Mouse (Mus musculus) embryonic facial prominence, embryonic 15.5 days (tissue): ENCODE measurements around the gene Smchd1. TPM values are rescaled to one million over a fixed set of nuclear protein-coding genes. Genes with fewer than 3 reads are reported as not detected.
"Not testable (repeated sequence)": the region's sequence is repeated elsewhere in the genome, so short reads cannot be mapped to it uniquely, and the experiment has no call there.

Experiments
- ATAC-seq: fragments of 200-750 bp; cut with Nextera tagmentation; 2 replicates; pipeline ENCODE4 v1.8.0; 2017; ENCODE audit warnings: low read depth, moderate TSS enrichment; ENCODE audit not compliant: insufficient number of reproducible peaks, low FRiP score, low TSS enrichment
- H3K27ac ChIP-seq: fragments of 300-500 bp; sonication (generic); replicated peaks from 2 replicates; pipeline ENCODE4 v1.5.1; 2015; ENCODE audit warnings: mild to moderate bottlenecking, inconsistent platforms
- H3K27me3 ChIP-seq: fragments of 300-500 bp; sonication (generic); 2 replicates; pipeline ENCODE4 v1.6.1; 2015; ENCODE audit warnings: inconsistent platforms
- H3K36me3 ChIP-seq: fragments of 300-500 bp; sonication (generic); 2 replicates; pipeline ENCODE4 v1.6.1; 2015; ENCODE audit warnings: mild to moderate bottlenecking, inconsistent platforms
- H3K4me1 ChIP-seq: fragments of 300-500 bp; sonication (generic); 2 replicates; pipeline ENCODE4 v1.6.1; 2015; ENCODE audit warnings: inconsistent platforms
- H3K4me2 ChIP-seq: fragments of 300-500 bp; sonication (generic); replicated peaks from 2 replicates; pipeline ENCODE4 v1.6.1; 2015; ENCODE audit warnings: mild to moderate bottlenecking, inconsistent platforms
- H3K4me3 ChIP-seq: fragments of 300-500 bp; sonication (generic); replicated peaks from 2 replicates; pipeline ENCODE4 v1.5.1; 2015; ENCODE audit warnings: mild to moderate bottlenecking, inconsistent platforms
- H3K9ac ChIP-seq: fragments of 300-500 bp; sonication (generic); 2 replicates; pipeline ENCODE4 v1.6.1; 2015; ENCODE audit warnings: inconsistent platforms
- H3K9me3 ChIP-seq: fragments of 300-500 bp; sonication (generic); replicated peaks from 2 replicates; pipeline ENCODE4 v1.6.1; 2016; ENCODE audit warnings: inconsistent platforms
- WGBS: fragments of 180-500 bp; shearing (Covaris S2); methylation state at CpG from one replicate; pipeline ENCODE4 v1.1.7; 2015; 5-methylcytosine and 5-hydroxymethylcytosine counted together
- polyA plus RNA-seq: library from polyadenylated mRNA; unstranded; fragments of >200 nt; fragmentation: Nextera tagmentation; extraction: Ambion mirVana; gene quantifications from 2 replicates; pipeline ENCODE4 v1.2.1, GENCODE M21; 2015

The Smchd1 gene
- polyA plus RNA-seq, 1 experiment from 2014 or later, result 58.8 TPM

DNA sequence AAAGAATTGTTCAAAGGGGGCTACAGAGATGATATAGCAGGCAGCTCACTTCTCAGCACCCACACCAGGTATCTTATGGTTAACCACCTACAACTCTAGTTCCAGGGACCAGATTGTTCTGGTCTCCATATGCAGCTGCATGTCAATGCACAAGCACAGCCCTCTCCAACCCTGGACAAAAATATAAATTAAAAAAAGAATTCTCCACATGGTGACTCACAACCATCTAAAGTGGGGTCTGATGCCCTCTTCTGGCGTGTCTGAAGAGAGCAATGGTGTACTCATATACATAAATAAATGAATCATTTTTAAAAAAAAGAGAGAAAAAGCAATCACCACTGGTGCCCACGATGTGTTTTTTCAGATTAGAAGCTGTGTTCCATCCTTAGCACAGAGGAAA lies 30.4 kb downstream of the Smchd1 start:
- no peak for ATAC-seq
- no peak overlapping the region for H3K4me2 ChIP-seq

DNA sequence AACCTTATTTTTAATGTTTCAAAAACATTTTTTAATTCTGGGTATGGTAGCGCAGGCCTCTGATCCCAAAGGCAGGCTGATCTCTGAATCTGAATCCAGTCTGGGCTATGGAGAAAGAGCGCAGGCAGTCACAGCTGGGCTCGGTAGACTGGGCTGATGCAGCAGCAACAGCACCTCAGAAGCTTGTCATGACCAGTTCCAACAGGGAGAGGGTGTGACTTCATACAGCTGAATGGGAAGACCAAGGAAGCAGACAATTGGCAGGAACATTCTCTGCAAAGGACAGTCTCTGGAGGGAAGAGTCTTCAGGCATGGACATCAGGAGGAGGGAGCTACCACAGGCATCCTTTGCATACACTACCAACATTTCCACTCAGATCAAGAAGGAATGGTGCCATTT lies 31.0 kb downstream of the Smchd1 start:
- Histone ChIP-seq H3K9ac (no peak overlapping the region), H3K27me3 (no peaks in the 10 kb centered on the region), H3K9me3 (no peaks in the 10 kb centered on the region), H3K4me2 (no peak overlapping the region), H3K4me1 (no peaks in the 10 kb centered on the region), H3K4me3 (no peak overlapping the region), H3K36me3 (peaks cover 39% of the 10 kb centered on the region), H3K27ac (no peak overlapping the region)
- 85% methylated on average over 3 of the region's 3 CpGs for WGBS
- ATAC-seq, result no peak

More for the DNA sequence above, 30.4 kb downstream of the Smchd1 start:
- 82% methylated on average over 2 of the region's 2 CpGs for WGBS
- Histone ChIP-seq H3K27ac (no peak overlapping the region), H3K4me1 (no peaks in the 10 kb centered on the region), H3K9ac (no peak overlapping the region), H3K27me3 (no peaks in the 10 kb centered on the region), H3K36me3 (peaks cover 39% of the 10 kb centered on the region), H3K4me3 (no peak overlapping the region), H3K9me3 (no peaks in the 10 kb centered on the region)

DNA sequence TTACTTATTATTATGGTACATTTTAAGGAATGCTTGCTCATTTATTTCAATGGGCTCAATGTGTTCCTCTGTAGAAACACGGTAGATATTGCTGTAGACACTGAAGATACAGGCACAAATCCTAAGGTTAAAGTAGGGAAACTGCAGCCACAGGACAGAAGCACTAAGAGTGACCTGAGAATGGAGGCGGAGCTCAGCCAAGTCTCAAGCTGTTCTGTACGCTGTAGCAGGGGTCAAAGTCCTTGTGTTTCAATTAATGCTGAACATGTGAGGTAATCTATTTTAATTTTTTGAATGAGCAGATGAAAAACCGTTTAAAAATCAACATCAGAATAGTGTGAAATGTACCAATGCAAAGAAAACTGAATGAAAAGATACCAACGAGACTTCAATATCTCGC lies 31.9 kb downstream of the Smchd1 start:
- WGBS, result 93% methylated on average over 6 of the region's 6 CpGs
- H3K4me1 ChIP-seq, result no peaks in the 10 kb centered on the region
- H3K36me3 ChIP-seq, result peaks cover 39% of the 10 kb centered on the region
- H3K9ac ChIP-seq, result no peak overlapping the region
- no peaks in the 10 kb centered on the region for H3K27me3 ChIP-seq
- H3K27ac ChIP-seq, result no peak overlapping the region
- H3K9me3 ChIP-seq, result no peaks in the 10 kb centered on the region
- no peak for ATAC-seq
- H3K4me2 ChIP-seq, result no peak overlapping the region
- H3K4me3 ChIP-seq, result no peak overlapping the region

DNA sequence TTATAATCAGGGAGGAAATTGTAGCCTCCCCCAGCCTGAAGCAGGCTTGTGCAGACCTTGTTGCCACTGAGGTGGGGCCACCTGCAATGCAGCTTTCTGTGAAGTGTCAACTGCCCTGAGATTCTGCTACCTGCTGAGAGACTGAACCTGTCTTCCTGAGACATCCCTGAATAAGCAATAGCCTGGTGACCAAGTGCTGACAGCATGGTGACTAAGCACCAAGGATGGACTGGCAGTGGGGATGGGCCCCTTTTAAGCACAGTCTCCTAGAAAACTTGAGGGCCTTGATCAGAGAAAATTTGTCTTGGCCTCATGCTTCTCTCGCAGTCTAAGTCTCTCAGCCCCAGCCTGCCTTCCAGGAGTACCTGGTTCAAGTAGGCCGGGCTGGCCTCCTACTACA lies 52.6 kb downstream of the Smchd1 start:
- H3K36me3 ChIP-seq, result peaks cover 45% of the 10 kb centered on the region
- not testable (repeated sequence) for H3K27me3 ChIP-seq, H3K9me3 ChIP-seq, H3K4me2 ChIP-seq, ATAC-seq, H3K9ac ChIP-seq, H3K27ac ChIP-seq, H3K4me3 ChIP-seq, H3K4me1 ChIP-seq
- 95% methylated on average over 2 of the region's 2 CpGs for WGBS

DNA sequence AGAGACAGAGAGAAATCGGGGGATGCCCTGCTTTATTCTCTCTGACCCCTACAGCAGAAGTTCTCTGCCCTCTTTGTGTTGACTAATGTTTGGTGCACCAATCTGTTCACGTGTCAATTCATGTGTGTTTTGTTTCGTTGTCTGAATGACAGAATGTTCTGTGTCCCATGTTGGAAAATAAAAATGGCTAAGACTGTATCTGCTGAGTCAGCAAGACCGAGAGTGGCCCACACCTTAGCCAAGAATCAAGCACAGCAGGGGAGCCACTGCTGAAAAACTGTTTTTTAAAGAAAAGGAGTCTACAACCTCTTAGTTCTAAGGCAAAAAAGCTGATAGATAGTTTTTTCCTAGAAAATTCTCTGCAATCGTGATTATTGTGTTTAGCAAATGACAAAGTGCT lies 55.7 kb downstream of the Smchd1 start:
- not testable (repeated sequence) for H3K27ac ChIP-seq, H3K27me3 ChIP-seq, H3K4me1 ChIP-seq, H3K4me2 ChIP-seq, H3K9ac ChIP-seq, ATAC-seq, H3K4me3 ChIP-seq, H3K9me3 ChIP-seq
- WGBS, result 88% methylated on average over 5 of the region's 5 CpGs
- peaks cover 49% of the 10 kb centered on the region for H3K36me3 ChIP-seq

DNA sequence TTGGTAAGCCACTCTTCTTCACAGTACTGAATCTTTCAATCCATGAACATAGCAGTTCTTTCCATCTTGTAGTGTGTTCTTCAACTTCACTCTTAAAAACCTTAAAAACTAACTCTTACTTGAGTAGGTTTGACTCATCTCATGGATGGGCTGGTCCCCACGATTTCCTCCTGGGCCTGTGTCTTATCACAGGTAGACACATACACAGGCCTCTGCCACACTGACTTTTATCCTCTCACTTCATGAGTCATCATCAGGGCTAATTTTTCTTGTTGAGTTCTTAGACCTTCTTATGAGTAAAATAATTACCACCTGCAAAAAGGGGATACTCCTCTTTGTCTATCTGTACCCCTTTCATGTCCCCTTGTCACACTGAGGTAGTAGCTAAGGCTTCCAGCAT lies 58.1 kb downstream of the Smchd1 start:
- H3K27me3 ChIP-seq, result no peaks in the 10 kb centered on the region
- peaks cover 34% of the 10 kb centered on the region for H3K36me3 ChIP-seq
- no peak overlapping the region for H3K4me3 ChIP-seq

DNA sequence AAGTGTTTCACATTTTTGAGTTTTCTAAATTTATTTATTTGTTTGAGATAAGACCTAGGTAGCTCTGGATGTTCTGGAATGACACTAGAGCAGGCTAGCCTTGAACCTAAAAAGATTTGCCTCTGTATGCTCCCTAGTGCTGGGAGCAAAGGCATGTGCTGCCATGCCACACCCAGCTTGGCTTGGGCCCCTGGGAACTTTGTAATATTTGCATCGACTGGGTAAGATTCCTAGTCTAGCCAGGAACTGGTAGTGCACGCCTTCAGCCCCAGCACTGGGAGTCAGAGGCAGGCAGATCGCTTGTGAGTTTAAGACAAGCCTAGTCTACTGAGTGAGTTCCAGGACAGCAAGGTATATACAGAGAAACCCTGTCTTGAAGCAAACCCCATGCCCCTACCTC lies 87.7 kb downstream of the Smchd1 start:
- no peak overlapping the region for H3K27ac ChIP-seq
- H3K4me3 ChIP-seq, result no peak overlapping the region
- no peak overlapping the region for H3K9ac ChIP-seq
- no peaks in the 10 kb centered on the region for H3K27me3 ChIP-seq
- no peaks in the 10 kb centered on the region for H3K4me1 ChIP-seq
- no peaks in the 10 kb centered on the region for H3K9me3 ChIP-seq
- H3K36me3 ChIP-seq, result peaks cover 31% of the 10 kb centered on the region
- H3K4me2 ChIP-seq, result no peak overlapping the region
- ATAC-seq, result no peak
- 63% methylated on average over 3 of the region's 3 CpGs for WGBS

More for the DNA sequence above, 58.1 kb downstream of the Smchd1 start:
- H3K9me3 ChIP-seq, result peaks cover 4% of the 10 kb centered on the region; the same call in 1 of the 2 replicates
- no peak for ATAC-seq
- WGBS, result 80% methylated on average over 1 of the region's 1 CpGs
- H3K4me2 ChIP-seq, result no peak overlapping the region
- H3K4me1 ChIP-seq, result no peaks in the 10 kb centered on the region
- H3K27ac ChIP-seq, result no peak overlapping the region
- no peak overlapping the region for H3K9ac ChIP-seq

DNA sequence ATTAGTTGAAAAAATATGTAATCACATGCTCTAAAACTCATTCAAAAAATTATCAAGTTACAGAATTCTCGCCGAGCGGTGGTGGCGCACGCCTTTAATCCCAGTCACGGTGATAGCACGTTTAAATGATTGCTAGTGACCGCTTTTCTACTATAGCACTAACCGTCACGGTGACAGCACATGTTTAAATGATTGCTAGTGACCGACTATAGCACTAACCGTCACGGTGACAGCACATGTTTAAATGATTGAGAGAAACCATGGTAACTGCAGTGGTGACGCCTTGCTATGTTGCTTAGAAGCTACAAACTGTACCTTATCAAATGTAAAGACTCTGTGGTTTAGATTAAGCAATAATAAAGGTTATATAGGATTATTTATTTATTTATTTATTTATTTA lies 94.8 kb downstream of the Smchd1 start:
- Histone ChIP-seq H3K27ac (no peak overlapping the region), H3K9me3 (no peaks in the 10 kb centered on the region), H3K27me3 (no peaks in the 10 kb centered on the region), H3K36me3 (peaks cover 24% of the 10 kb centered on the region), H3K4me3 (no peak overlapping the region), H3K4me1 (no peaks in the 10 kb centered on the region), H3K9ac (no peak overlapping the region), H3K4me2 (no peak overlapping the region)
- ATAC-seq, result no peak
- WGBS, result 92% methylated on average over 14 of the region's 14 CpGs

DNA sequence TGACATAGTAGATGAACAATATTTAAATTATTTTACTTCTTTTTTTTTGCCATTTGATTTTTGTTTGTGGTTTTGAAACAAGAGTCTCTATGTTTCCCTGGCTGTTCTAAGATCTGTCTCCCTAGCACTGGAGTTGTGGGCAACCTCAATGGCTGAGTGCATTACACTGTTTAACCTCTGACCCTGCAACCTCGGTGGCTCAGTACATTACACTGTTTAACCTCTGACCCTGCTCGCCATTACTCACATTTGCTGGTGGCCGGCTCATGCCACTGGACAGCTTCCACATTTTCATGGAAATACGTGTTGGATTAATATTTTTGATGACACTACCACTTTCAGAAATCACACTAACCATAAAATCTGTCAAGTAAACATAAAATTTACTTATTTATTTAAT lies 97.2 kb downstream of the Smchd1 start:
- WGBS, result 45% methylated on average over 4 of the region's 4 CpGs
- H3K27ac ChIP-seq, result no peak overlapping the region
- H3K36me3 ChIP-seq, result peaks cover 34% of the 10 kb centered on the region
- no peaks in the 10 kb centered on the region for H3K27me3 ChIP-seq
- H3K4me3 ChIP-seq, result no peak overlapping the region
- no peaks in the 10 kb centered on the region for H3K9me3 ChIP-seq
- ATAC-seq, result no peak
- no peak overlapping the region for H3K9ac ChIP-seq
- no peaks in the 10 kb centered on the region for H3K4me1 ChIP-seq
- no peak overlapping the region for H3K4me2 ChIP-seq

DNA sequence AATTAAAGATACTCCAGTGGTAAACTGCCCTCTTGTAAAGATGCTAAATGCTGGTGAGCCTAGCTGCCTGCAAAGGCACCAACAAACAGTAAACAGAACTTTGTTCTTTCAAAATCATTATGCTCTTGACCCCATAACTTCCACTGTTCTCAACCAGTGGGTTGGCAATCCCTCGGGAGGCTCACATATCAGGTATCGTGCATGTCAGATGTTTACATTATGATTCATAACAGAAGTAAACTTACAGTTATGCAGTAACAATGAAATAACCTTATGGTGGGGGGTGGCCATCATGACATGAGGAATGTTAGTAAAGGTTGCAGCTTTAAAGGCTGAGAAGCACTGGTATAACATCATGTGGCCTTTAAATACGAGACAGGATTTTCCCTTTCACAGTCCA lies 119.6 kb downstream of the Smchd1 start:
- H3K36me3 ChIP-seq, result peaks cover 43% of the 10 kb centered on the region
- no peak for ATAC-seq

DNA sequence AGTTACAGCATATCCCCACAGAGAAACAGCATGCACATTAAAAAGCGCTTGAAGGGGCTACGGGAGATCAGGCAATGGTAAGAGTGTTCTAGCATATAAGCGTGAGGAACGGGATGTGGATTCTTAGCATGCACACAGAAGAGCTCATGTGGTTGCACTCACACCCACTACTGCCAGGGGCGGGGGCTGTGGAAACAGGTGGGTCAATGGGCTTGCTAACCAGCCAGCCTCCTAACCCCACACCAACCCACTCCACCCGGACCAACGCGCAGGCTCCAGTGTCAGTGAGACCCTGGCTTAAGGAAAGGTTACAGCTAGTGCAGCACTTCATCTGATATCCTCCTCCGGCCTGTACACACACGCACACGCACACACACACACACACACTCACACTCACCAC lies 120.9 kb downstream of the Smchd1 start:
- no peak overlapping the region for H3K27ac ChIP-seq
- H3K27me3 ChIP-seq, result no peaks in the 10 kb centered on the region
- no peaks in the 10 kb centered on the region for H3K4me1 ChIP-seq
- no peak overlapping the region for H3K4me3 ChIP-seq
- no peak for ATAC-seq
- peaks cover 41% of the 10 kb centered on the region for H3K36me3 ChIP-seq
- no peak overlapping the region for H3K4me2 ChIP-seq
- H3K9me3 ChIP-seq, result no peaks in the 10 kb centered on the region
- no peak overlapping the region for H3K9ac ChIP-seq
- WGBS, result 90% methylated on average over 11 of the region's 11 CpGs

More for the DNA sequence above, 119.6 kb downstream of the Smchd1 start:
- Histone ChIP-seq H3K4me3 (no peak overlapping the region), H3K27ac (no peak overlapping the region), H3K9me3 (no peaks in the 10 kb centered on the region), H3K9ac (no peak overlapping the region), H3K4me2 (no peak overlapping the region), H3K27me3 (no peaks in the 10 kb centered on the region), H3K4me1 (no peaks in the 10 kb centered on the region)
- 59% methylated on average over 3 of the region's 3 CpGs for WGBS

DNA sequence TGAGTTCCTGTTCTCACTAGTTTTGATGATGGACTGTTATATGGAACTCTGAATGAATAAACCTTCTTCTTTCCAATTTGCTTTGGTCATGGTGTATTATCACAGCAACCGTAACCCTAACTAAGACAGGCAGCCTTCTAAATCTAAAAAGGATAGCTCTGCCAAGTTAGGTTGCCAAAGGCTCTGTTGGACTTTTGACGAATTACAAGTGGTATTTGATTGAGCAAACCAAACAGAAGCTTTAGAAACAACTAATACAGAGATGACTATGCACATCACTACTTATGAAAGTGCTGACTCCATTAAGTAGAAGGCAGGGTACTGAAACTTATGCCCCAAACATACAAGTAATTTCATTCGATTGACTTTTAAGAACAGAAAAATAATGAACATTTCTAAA lies 127.0 kb downstream of the Smchd1 start:
- Histone ChIP-seq H3K27me3 (no peaks in the 10 kb centered on the region), H3K9ac (no peak overlapping the region), H3K36me3 (peaks cover 60% of the 10 kb centered on the region), H3K9me3 (no peaks in the 10 kb centered on the region), H3K4me3 (no peak overlapping the region), H3K27ac (no peak overlapping the region), H3K4me2 (no peak overlapping the region), H3K4me1 (no peaks in the 10 kb centered on the region)
- ATAC-seq, result no peak
- 78% methylated on average over 3 of the region's 3 CpGs for WGBS
